Mouse (Mus musculus) liver, adult 2 months (tissue): ENCODE measurements around the gene Tmem223.

Experiments used
- CTCF ChIP-seq: fragments of 200-500 bp; IDR thresholded peaks from 2 replicates; pipeline ENCODE4 v1.5.1; 2011; ENCODE audit warnings: low read depth, low read length, control low read depth
- POLR2A ChIP-seq: fragments of 200-500 bp; IDR thresholded peaks from 2 replicates; pipeline ENCODE4 v1.6.1; 2011; ENCODE audit warnings: low read length, control low read depth; ENCODE audit not compliant: insufficient read depth; ENCODE audit errors: extremely low read depth

DNA sequence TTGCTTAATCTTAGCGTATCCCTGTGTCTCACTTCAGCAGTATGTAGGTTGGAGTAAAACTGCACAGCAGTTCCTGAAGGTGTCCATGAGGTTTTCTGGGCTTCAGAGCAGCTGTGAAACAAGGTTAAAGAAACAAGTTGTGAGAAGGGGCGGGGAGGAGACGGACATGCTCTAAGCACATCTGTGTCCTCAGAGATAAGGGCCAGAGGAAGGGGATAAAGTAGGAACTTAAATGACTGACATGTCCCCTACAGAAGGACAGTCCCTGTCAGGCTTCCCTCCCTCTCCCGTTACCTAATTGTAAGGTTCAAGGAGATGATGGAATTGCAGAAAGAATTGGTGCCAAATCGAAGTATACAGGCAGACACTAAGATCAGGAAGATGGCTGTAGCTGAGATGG, 2.2 kb downstream of the Tmem223 start:
- no peak for TF ChIP-seq CTCF
- TF ChIP-seq POLR2A: no peak
